Mouse (Mus musculus): ENCODE measurements around the gene Surf2. TPM values are rescaled to one million over a fixed set of nuclear protein-coding genes. Genes with fewer than 3 reads are reported as not detected.
A peak's percentile ranks its signal among the peaks of the same experiment; 100 is the strongest.

Gene Surf2
- polyA plus RNA-seq, 1 experiment from 2014 or later: 44.6 TPM

DNA sequence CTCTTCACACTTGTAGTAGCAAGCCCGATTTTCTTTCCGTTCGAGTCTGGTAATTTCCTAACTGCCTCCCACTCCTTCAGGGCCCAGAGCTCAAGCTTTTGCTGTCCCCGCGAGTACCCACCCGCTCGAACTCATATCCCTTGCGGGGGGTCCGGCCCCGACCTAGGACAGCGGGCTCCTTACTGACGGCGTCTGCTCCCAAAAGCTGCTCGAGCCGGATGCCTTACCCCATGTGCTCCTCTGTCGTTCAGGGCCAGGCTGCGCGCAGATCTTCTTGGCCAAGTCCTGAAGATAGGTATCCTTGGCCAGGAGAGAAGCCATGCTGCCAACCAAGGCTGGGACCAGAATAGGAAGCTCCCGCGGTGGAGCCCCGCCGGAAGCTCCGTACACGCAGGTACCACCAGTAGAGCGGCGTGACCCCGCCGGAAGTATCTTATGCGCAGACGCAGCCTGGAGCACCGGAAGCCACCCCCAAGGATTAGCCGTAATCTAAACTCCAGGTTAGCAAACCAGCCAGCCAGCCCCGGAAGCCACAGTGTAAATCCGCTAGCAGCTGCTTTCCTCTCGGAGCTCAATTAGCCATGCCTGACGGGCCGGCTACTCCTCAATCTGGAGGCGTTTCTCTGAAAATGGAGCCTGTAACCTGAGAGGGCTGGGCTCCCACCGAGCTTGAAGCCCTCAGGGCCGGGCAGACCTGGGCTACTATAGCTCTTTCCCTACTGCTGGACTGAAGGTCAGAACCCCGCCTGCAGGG lies 13.5 kb upstream of the Surf2 start, which contains the start of gene Surf6:
Surf6 (minus strand) TSS at position 413 of the 754 bp plus-strand sequence.
- Histone ChIP-seq H3K4me2 (replicated peaks; ENCODE audit: low read depth, low read length) (peak within 1 kb of the TSS; percentile 59), H3K4me3 (ENCODE audit: low read depth, low read length) (peak within 1 kb of the TSS; percentile 85), H3K9ac (ENCODE audit: low read depth, low read length) (peak within 1 kb of the TSS; percentile 78), H3K4me1 (replicated peaks; ENCODE audit: control insufficient read depth, insufficient read depth, low read length) (peaks cover 8% of the 10 kb centered on the region; the same call in 1 of the 2 replicates), H3K36me3 (ENCODE audit: control insufficient read depth, insufficient read depth, low read length) (peaks cover 11% of the 10 kb centered on the region; the same call in 1 of the 2 replicates), H3K27me3 (ENCODE audit: control insufficient read depth, insufficient read depth, low read length) (no peaks in the 10 kb centered on the region), H3K9me3 (ENCODE audit: control insufficient read depth, low read length) (no peaks in the 10 kb centered on the region), H3K27ac (ENCODE audit: low read depth, low read length) (peak within 1 kb of the TSS; percentile 86)
- peak; percentile 95 for ATAC-seq (ENCODE audit: low FRiP score)
- WGBS: under 1% methylated on average over 41 of the region's 41 CpGs
- peak; percentile 94 for DNase-seq (ENCODE audit: low spot score)

DNA sequence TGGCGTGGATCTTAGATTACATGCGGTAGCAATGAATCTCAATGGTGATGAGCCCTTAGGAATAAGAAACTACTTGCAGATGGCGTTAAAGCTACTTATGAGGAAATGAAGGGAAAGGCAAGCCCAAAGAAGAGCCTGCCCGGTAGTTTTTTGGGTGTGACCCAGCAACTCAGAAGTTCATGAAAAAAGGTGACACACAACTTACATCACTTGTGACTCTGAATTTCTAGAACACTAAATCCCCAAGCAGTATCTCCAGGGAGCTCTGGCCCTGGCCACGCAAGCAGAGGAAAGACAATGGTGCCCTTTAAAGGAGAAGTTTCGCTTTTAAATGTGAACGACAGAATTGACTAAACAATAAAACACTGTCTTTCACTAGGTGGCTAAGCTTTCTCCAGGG lies 12.9 kb upstream of the Surf2 start:
- DNase-seq (ENCODE audit: low spot score) (no peak), ATAC-seq (ENCODE audit: low FRiP score) (no peak)
- H3K4me3 ChIP-seq (ENCODE audit: low read depth, low read length): peak overlapping the region; percentile 85
- H3K4me1 ChIP-seq (replicated peaks; ENCODE audit: control insufficient read depth, insufficient read depth, low read length): peaks cover 8% of the 10 kb centered on the region; the same call in 1 of the 2 replicates
- peak overlapping the region; percentile 59 for H3K4me2 ChIP-seq (replicated peaks; ENCODE audit: low read depth, low read length)
- H3K9me3 ChIP-seq (ENCODE audit: control insufficient read depth, low read length): no peaks in the 10 kb centered on the region
- peaks cover 11% of the 10 kb centered on the region; the same call in 1 of the 2 replicates for H3K36me3 ChIP-seq (ENCODE audit: control insufficient read depth, insufficient read depth, low read length)
- no peaks in the 10 kb centered on the region for H3K27me3 ChIP-seq (ENCODE audit: control insufficient read depth, insufficient read depth, low read length)
- peak overlapping the region; percentile 86 for H3K27ac ChIP-seq (ENCODE audit: low read depth, low read length)
- peak overlapping the region; percentile 78 for H3K9ac ChIP-seq (ENCODE audit: low read depth, low read length)
- 14% methylated on average over 7 of the region's 7 CpGs for WGBS

DNA sequence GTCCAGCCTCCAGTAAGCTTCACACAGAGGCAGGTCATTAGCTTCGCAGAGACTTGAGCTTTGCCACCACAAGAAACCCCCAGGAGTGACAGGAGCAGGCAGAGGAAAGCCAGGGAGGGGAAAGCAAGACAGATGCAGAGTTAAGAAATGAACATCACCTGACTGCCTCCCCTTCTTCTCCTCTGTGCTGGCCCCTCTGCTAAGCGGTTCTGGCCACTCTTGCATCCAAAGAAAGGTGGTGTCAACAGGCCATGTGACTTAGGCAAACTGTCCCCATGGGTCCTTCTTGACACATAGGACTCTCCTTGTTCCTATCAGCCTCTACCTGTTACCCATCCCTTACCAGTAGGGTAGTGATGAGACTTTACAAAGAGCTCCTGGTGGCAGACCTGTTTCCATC lies 10.2 kb upstream of the Surf2 start:
- DNase-seq (ENCODE audit: low spot score): no peak
- no peak overlapping the region for H3K4me3 ChIP-seq (ENCODE audit: low read depth, low read length)
- no peak overlapping the region for H3K9ac ChIP-seq (ENCODE audit: low read depth, low read length)
- H3K4me2 ChIP-seq (replicated peaks; ENCODE audit: low read depth, low read length): no peak overlapping the region
- H3K36me3 ChIP-seq (ENCODE audit: control insufficient read depth, insufficient read depth, low read length): peaks cover 3% of the 10 kb centered on the region; the same call in 1 of the 2 replicates
- H3K9me3 ChIP-seq (ENCODE audit: control insufficient read depth, low read length): no peaks in the 10 kb centered on the region
- 85% methylated on average over 2 of the region's 2 CpGs for WGBS
- H3K27me3 ChIP-seq (ENCODE audit: control insufficient read depth, insufficient read depth, low read length): no peaks in the 10 kb centered on the region
- peaks cover 12% of the 10 kb centered on the region for H3K4me1 ChIP-seq (replicated peaks; ENCODE audit: control insufficient read depth, insufficient read depth, low read length)
- H3K27ac ChIP-seq (ENCODE audit: low read depth, low read length): no peak overlapping the region
- ATAC-seq (ENCODE audit: low FRiP score): no peak

DNA sequence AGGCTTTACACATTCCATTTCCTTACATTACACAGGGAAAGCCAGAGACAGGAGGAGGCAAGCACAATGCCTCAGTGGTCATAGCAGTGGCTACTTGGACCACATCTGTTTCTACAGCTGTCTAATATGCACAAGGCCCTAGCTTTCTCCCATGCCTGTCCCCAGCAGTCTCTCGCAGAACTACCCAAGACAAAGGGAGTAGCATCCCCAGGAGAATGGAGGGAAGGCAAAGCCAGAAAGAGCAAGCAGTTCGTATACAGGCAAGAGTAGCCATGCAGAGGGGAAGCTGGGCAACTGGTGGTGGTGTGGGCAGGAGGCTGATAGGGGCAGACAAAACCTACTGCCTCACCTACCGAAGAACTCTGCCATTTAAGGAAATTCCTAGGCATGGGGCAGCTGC lies 9.7 kb upstream of the Surf2 start:
- H3K36me3 ChIP-seq (ENCODE audit: control insufficient read depth, insufficient read depth, low read length): peaks cover 3% of the 10 kb centered on the region; the same call in 1 of the 2 replicates
- WGBS: 91% methylated on average over 3 of the region's 3 CpGs
- no peak overlapping the region for H3K9ac ChIP-seq (ENCODE audit: low read depth, low read length)
- no peak overlapping the region for H3K27ac ChIP-seq (ENCODE audit: low read depth, low read length)
- no peaks in the 10 kb centered on the region for H3K27me3 ChIP-seq (ENCODE audit: control insufficient read depth, insufficient read depth, low read length)
- no peak overlapping the region for H3K4me3 ChIP-seq (ENCODE audit: low read depth, low read length)
- no peaks in the 10 kb centered on the region for H3K9me3 ChIP-seq (ENCODE audit: control insufficient read depth, low read length)
- H3K4me1 ChIP-seq (replicated peaks; ENCODE audit: control insufficient read depth, insufficient read depth, low read length): peaks cover 12% of the 10 kb centered on the region
- no peak for DNase-seq (ENCODE audit: low spot score)
- no peak for ATAC-seq (ENCODE audit: low FRiP score)
- no peak overlapping the region for H3K4me2 ChIP-seq (replicated peaks; ENCODE audit: low read depth, low read length)

DNA sequence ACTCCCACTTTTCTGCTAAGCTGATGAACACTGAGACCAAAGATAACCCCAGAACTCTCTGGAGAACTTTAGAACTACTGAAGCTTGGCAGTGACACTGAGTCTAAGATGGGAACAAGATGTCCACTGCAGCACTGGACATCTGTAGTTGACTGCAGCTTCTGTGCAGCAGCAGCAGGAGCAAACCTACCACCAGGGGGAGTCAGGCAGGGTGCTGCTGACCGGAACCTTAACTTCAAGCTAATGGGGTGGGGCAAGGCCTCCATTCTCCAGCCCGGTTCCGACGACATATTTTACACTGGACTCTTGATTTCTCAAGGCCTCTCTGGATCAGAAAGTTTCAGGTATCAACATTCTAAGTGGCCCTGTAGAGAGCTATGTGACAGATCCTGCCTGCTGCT lies 9.1 kb upstream of the Surf2 start:
- WGBS: 76% methylated on average over 4 of the region's 4 CpGs
- H3K9me3 ChIP-seq (ENCODE audit: control insufficient read depth, low read length): no peaks in the 10 kb centered on the region
- DNase-seq (ENCODE audit: low spot score): peak; percentile 68
- no peak overlapping the region for H3K4me3 ChIP-seq (ENCODE audit: low read depth, low read length)
- no peak overlapping the region for H3K27ac ChIP-seq (ENCODE audit: low read depth, low read length)
- H3K27me3 ChIP-seq (ENCODE audit: control insufficient read depth, insufficient read depth, low read length): no peaks in the 10 kb centered on the region
- H3K4me2 ChIP-seq (replicated peaks; ENCODE audit: low read depth, low read length): no peak overlapping the region
- H3K36me3 ChIP-seq (ENCODE audit: control insufficient read depth, insufficient read depth, low read length): peaks cover 5% of the 10 kb centered on the region
- ATAC-seq (ENCODE audit: low FRiP score): no peak
- H3K9ac ChIP-seq (ENCODE audit: low read depth, low read length): no peak overlapping the region
- H3K4me1 ChIP-seq (replicated peaks; ENCODE audit: control insufficient read depth, insufficient read depth, low read length): peaks cover 11% of the 10 kb centered on the region

DNA sequence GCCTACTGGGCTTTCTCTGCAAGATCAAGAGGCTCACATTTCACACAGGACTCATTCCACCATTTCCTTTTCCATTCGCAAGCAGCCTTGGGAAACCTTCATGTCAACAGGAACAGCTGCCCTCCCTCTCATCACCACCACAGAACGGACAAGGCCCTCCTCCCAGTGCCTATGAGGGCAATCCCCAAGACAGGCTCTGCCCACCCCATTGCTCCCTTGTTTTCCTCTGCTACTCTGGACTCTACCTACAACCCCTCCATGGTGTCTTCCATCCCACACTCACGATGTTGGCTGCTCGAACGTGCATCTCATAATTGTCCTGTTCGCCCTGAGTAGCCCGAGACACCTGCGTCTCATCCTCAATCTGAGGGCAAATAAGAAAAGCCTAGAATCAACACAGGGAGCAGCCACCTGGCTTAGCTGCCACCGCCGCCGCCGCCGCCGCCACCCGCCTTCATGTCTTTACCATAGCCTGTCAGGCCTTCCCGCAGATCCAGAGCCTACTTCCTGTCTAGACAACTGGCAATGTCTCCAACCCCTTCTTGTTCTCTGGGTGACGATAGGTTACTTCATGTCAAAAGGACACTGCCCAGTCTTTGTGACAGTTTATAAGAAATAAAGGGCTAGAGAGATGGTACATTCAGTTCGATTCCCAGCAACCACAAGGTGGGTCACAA lies 7.3 kb upstream of the Surf2 start:
- H3K27ac ChIP-seq (ENCODE audit: low read depth, low read length): no peak overlapping the region
- no peaks in the 10 kb centered on the region for H3K9me3 ChIP-seq (ENCODE audit: control insufficient read depth, low read length)
- H3K27me3 ChIP-seq (ENCODE audit: control insufficient read depth, insufficient read depth, low read length): no peaks in the 10 kb centered on the region
- peaks cover 13% of the 10 kb centered on the region for H3K36me3 ChIP-seq (ENCODE audit: control insufficient read depth, insufficient read depth, low read length)
- H3K4me3 ChIP-seq (ENCODE audit: low read depth, low read length): peak overlapping the region; percentile 89; the same call in 1 of the 2 replicates
- ATAC-seq (ENCODE audit: low FRiP score) (no peak), DNase-seq (ENCODE audit: low spot score) (no peak)
- H3K4me2 ChIP-seq (replicated peaks; ENCODE audit: low read depth, low read length): peak overlapping the region; percentile 52
- whole genome bisulfite sequencing: 87% methylated on average over 18 of the region's 18 CpGs
- H3K4me1 ChIP-seq (replicated peaks; ENCODE audit: control insufficient read depth, insufficient read depth, low read length): peaks cover 12% of the 10 kb centered on the region
- peak overlapping the region; percentile 17; the same call in 1 of the 2 replicates for H3K9ac ChIP-seq (ENCODE audit: low read depth, low read length)

DNA sequence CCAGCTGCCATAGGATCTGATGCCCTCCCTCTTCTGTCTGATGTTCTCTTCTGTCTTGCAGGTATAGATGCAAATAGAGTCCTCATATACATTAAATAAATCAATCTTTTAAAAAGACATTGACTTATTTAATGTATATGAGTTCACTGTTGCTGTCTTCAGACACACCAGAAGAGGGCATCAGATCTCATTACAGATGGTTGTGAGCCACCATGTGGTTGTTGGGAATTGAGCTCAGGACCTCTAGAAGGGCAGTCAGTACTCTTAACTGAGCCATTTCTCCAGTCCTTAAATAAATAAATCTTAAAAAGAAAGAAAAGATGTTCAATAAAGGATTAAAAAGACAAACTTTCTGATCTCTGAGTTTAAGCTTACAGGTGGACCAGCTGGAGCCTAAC lies 6.8 kb upstream of the Surf2 start:
- peak overlapping the region; percentile 89 for H3K4me3 ChIP-seq (ENCODE audit: low read depth, low read length)
- no peaks in the 10 kb centered on the region for H3K9me3 ChIP-seq (ENCODE audit: control insufficient read depth, low read length)
- H3K4me1 ChIP-seq (replicated peaks; ENCODE audit: control insufficient read depth, insufficient read depth, low read length): peaks cover 11% of the 10 kb centered on the region
- DNase-seq (ENCODE audit: low spot score) (no peak), ATAC-seq (ENCODE audit: low FRiP score) (no peak)
- peak overlapping the region; percentile 92 for H3K9ac ChIP-seq (ENCODE audit: low read depth, low read length)
- H3K4me2 ChIP-seq (replicated peaks; ENCODE audit: low read depth, low read length): peak overlapping the region; percentile 52
- H3K27me3 ChIP-seq (ENCODE audit: control insufficient read depth, insufficient read depth, low read length): no peaks in the 10 kb centered on the region
- peaks cover 14% of the 10 kb centered on the region for H3K36me3 ChIP-seq (ENCODE audit: control insufficient read depth, insufficient read depth, low read length)
- H3K27ac ChIP-seq (ENCODE audit: low read depth, low read length): no peak overlapping the region

DNA sequence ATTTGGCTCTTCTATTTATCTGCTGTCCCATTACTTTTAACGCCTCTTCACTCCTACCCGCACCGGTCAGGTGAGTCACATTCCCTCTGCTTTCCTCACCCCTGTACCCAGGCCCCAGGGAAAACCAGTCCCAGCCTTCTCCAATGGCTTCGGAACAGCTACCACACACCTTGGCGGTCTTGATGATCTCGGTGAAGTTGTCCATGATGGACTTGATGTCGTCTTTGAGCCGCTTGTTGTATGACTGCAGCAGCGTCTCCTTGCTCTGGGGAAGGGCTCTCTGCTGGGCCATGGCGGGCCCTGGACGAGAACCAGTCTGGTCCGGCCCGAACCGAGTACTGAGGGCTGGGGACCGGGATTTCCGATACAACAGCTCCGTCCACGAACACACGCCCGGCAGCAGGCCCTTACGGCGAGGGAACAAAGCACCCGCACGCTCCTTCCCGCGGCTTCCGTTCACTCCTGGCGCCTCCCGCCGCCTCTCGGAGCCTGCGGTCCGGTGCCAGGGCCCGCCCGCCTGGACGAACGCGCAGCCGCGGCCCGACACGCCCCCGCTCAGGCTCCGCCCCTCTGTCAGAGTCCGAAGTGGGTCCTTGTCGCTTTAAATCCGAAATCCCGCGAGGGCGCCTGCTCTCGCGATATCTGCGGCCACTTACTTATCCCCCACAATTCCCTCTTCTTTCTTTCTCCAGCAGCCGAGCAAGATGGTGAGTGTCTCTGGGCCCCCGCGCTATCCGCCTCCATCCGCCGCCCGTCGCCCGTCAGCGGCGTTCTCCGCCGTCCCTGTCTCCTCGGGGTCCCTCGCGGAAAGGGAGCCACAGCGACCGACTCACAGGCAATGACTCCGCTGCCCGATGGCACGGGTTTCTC lies 5.8 kb upstream of the Surf2 start, which contains the start of the genes Med22 and Rpl7a:
Med22 (minus strand) TSS at position 554 of the 870 bp plus-strand sequence.
Rpl7a (plus strand) TSS at position 641 of the 870 bp plus-strand sequence.
- peak within 1 kb of the TSS; percentile 98 for H3K4me2 ChIP-seq (replicated peaks; ENCODE audit: low read depth, low read length)
- peak within 1 kb of the TSS; percentile 92 for H3K9ac ChIP-seq (ENCODE audit: low read depth, low read length)
- ATAC-seq (ENCODE audit: low FRiP score) (peak; percentile 91), DNase-seq (ENCODE audit: low spot score) (peak; percentile 100)
- H3K9me3 ChIP-seq (ENCODE audit: control insufficient read depth, low read length): no peaks in the 10 kb centered on the region
- peaks cover 14% of the 10 kb centered on the region for H3K36me3 ChIP-seq (ENCODE audit: control insufficient read depth, insufficient read depth, low read length)
- H3K27ac ChIP-seq (ENCODE audit: low read depth, low read length): peak within 1 kb of the TSS; percentile 87
- H3K4me3 ChIP-seq (ENCODE audit: low read depth, low read length): peak within 1 kb of the TSS; percentile 89
- H3K27me3 ChIP-seq (ENCODE audit: control insufficient read depth, insufficient read depth, low read length): no peaks in the 10 kb centered on the region
- peaks cover 11% of the 10 kb centered on the region for H3K4me1 ChIP-seq (replicated peaks; ENCODE audit: control insufficient read depth, insufficient read depth, low read length)
- under 1% methylated on average over 70 of the region's 74 CpGs for WGBS
